Mouse (Mus musculus) retina, adult 2 months (tissue): ENCODE results near the gene Aldh9a1.

ENCODE experiments used
- DNase-seq: peaks from one replicate; pipeline ENCODE4 v3.0.0-alpha.2; 2012; ENCODE audit warnings: low read depth, low spot score

The Aldh9a1 gene

DNA sequence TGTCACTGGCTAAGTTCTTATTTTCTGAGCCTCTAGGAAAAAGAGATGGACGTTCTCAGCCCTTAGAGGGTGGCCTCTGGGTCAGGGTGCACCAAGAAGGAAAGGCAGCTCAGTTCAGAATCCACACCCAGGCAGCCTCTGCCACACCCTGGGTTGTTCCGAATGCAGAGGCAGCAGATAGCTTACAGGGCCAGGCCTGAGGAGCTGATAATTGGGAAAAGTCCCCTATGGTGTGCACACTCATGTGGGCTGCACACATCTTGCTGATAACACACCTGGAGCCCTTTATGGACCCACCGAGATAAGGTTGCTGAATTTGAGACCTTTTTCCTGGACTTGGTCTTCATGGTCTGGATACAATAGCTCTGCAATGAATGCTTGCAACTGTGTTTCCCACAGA lies 34.4 kb downstream of the Aldh9a1 start:
- DNase-seq = no peak

- no peak for DNase-seq
Observed at GRCm38 (mm10) chr1:167385211-167385610, 35.4 kb downstream of the Aldh9a1 start.

DNA sequence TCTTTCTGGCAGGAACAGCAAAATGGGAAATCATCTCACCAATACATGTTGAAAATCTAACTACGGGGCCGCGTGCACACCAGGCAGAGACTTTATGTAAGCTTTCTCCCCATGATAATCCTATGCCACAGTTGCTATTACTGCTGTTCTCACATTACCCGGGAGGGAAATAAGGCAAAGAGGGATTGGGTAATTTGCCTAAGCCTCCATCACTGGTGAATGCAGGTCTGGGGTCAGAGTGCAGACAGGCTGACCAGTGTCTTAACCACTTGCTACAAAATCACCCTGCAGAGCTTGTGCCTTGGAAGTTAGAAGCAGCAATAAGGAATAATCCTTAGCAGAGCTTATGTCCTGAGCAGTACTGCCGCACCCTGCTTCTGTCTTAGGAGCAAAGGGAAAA lies 35.8 kb downstream of the Aldh9a1 start:
- peak; percentile 9 for DNase-seq

GRCm38 (mm10) chr1:167386466-167386865 lies 36.7 kb downstream of the Aldh9a1 start:
- DNase-seq = no peak

DNA sequence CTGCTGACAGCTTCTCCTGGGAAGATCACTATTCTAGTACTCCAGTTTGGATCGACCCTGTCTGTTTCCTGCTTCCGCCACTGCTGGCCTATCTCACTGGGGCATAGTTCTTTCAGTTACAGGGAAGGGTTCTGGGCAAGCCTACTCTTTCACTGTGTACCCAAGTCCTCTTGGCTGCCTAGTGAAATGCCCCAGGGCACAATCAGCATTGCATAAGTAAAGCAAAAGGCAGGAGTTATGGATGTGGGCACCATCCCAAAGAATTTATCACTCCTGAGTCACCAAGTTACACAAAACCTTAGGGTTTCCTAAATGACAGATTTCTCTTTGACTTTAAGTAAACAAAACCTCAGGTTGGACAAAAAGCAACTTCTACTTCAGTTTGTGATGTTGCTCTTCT lies 37.5 kb downstream of the Aldh9a1 start:
- no peak for DNase-seq

DNA sequence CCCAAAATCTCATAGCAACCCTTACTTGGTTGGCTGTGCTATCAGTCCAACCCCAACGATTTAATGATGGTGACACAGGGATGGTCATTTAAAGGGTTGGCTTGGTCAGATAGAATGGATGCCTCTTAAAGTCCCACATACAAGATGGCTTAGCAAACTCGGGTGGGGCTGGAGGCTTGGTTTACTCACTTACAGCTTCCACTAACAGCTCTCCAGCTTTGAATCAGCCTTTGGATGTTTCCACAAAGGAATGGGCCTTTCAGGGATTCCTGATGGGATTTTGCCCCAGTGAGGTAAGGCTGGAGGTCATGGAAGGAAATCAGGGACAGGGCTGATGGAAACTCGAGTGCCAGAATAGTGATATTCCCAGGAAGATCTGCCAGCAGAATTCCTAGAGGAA lies 38.0 kb downstream of the Aldh9a1 start:
- DNase-seq = no peak

DNA sequence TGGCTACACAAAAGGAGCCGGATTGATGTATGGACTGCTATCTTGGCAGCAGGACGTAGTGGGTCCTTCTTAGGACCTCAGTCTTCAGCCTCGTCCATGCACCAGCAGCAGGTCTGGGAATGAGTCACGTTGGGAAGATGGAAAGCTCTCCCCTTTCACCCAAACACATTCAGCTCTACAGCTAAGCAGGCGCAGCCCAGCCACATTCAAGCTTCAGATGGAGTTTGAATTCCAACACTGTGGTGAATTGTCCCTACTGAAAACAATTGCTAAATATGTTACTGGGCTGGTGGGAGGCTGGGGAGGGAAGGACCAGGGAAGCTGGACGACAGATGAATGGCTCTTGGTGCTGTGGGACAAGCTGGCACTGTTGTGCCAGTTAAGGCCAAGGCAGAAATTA lies 38.8 kb downstream of the Aldh9a1 start:
- DNase-seq = no peak

DNA sequence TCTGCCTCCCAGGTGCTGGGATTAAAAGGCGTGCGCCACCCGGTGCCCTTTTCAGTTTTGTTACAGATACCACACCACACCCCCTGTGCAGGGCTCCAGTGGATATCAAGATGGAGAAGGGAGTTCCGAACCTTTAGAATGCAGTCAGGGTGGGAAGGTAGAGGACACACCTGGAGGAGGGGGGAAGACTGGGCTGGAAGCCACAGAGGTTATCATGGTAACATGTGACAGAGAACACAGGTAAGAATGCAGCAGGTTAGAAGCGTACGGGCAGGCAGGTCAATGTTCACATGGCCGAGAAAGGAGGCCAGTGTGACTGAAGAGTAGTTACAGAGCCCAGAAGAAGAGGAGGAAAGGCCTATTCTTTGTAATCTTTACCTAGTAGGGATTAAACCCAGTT lies 39.8 kb downstream of the Aldh9a1 start:
- no peak for DNase-seq

GRCm38 (mm10) chr1:167390381-167390780 lies 40.6 kb downstream of the Aldh9a1 start:
- DNase-seq = no peak

- no peak for DNase-seq
Observed at GRCm38 (mm10) chr1:167391241-167391640, 41.5 kb downstream of the Aldh9a1 start.

DNA sequence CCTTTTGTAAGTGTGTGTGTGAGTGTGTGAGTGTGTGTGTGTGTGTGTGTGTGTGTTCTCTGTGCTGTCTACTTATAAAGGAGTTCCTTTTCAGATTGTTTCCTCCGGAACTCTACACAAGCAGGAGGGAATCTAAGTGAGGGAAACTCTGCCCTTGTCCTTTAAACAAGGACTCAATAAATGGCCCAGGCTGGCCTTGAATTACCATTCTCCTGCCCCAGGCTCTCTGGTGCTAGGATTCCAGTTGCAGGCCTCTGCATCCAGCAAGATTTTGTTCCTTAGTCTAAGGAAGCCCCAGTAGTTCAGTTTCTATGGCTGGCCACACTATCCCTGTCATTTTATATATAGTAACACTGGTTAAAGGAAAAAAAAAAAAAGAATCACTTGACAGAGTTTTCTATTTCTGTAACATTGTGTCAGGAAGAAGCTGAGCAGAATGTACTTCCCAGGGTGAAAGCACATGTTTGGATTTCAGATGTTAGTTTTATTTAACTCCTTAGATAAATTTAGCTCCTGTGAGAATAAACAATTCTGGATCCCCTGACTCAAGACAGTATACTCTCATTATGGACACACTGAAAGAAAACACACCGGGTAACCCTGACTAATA lies 42.3 kb downstream of the Aldh9a1 start:
- DNase-seq = no peak

- no peak for DNase-seq
Observed at GRCm38 (mm10) chr1:167392687-167393086, 42.9 kb downstream of the Aldh9a1 start.

GRCm38 (mm10) chr1:167393281-167393680 lies 43.5 kb downstream of the Aldh9a1 start:
- no peak for DNase-seq

DNA sequence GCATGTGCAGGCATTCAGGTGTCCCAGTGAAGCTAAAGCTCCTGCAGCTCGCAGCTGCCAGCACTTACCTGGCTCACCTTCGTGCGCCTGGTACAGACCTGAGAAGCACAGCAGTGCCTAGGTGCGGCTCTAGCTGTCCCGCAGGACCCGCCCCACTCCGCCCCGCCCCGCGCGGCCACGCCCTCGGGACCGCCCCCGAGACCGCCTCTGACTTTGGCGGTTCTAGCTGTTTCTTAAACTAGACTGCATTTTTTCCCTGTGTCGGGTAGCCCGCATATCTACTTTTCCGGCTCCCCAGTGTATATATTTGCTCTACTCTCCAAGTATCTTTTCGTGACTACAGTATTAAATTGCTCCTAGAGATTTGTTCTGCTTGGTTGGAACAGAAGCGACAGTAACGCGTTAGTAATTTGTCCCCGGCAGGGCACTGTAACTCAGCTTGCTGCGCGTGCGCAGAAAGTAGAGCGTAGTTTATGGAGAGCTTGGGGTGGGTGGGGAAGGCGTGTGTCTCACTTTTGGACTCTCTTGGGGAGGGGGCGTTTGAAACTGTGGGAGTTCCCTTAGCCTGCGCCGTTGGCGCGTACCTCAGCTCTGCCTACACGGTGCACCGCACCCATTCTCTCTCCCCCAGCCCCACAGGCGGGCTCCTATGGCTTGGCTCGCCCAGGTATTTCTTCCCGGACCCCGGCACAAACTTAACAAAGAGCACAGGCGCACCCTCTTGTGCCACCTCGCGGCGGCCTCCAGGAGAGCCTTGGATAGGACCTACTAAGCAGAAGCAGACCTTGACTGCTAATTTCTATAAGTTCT lies 44.1 kb downstream of the Aldh9a1 start, which contains the start of gene Mgst3:
Gene Mgst3 (minus strand): TSS at position 159 of the 810 bp plus-strand sequence.
- peak; percentile 93 for DNase-seq

- no peak for DNase-seq
Observed at GRCm38 (mm10) chr1:167405237-167405636, 55.4 kb downstream of the Aldh9a1 start.

GRCm38 (mm10) chr1:167409601-167410000 lies 59.8 kb downstream of the Aldh9a1 start:
- DNase-seq = no peak

DNA sequence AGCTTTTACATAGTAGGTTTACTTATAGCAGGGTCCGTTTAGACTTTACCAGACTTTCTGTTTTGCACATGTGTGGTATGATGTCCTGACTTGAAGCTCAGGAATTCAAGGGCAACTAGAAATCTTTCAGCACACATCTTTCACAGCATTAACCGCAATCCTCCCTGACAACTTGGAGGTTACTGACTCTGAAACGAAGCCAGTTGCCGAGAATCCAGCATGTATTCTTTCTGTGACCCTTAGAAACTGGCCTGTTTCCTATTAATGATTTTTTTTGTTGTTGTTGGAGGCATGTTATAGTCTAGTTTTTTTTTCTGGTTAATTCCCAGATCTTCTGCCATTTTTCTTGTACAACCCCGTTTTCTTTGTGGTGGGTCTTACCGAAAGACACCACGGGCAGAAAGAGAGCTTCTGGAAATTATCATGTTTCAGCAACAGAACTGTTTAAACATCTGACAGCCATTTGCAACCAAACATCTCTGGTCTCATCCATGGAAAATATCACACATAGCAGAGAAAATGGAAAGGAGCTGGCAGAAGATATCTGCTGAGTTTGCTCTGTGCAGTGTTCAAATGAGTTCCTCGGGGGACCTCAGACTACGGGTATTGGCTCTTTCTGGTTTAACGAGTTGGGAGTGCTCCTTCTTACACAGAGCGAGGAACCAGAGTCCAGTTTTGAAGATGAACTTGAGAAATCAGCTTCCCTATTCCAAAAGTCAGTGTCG lies 62.4 kb downstream of the Aldh9a1 start:
- no peak for DNase-seq

DNA sequence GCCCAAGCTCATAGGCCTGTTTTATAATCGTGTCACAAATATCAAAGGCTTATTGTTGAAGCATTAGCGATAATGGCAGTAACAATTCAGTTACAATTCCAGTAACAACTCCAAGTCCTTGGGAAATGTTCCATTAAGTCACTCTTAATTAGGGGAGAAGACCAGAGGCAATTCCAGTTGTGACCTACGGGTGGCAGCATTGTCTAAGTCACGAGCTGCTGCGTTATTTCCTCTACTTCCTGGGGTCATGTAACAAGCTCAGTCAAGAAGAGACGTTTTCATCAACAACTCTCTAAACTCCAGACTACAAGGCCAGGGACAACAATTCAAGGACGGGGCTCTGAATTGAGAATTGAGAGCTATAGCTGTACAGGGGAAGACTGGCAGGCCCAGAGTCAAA lies 65.1 kb downstream of the Aldh9a1 start:
- DNase-seq = peak; percentile 36
